Mouse (Mus musculus): ENCODE measurements around the gene 4933405L10Rik. TPM values are rescaled to one million over a fixed set of nuclear protein-coding genes. Genes with fewer than 3 reads are reported as not detected.

The 4933405L10Rik gene
- not detected in 2 replicates for polyA plus RNA-seq (2012; rRNA removed; ENCODE audit: low replicate concordance)

DNA sequence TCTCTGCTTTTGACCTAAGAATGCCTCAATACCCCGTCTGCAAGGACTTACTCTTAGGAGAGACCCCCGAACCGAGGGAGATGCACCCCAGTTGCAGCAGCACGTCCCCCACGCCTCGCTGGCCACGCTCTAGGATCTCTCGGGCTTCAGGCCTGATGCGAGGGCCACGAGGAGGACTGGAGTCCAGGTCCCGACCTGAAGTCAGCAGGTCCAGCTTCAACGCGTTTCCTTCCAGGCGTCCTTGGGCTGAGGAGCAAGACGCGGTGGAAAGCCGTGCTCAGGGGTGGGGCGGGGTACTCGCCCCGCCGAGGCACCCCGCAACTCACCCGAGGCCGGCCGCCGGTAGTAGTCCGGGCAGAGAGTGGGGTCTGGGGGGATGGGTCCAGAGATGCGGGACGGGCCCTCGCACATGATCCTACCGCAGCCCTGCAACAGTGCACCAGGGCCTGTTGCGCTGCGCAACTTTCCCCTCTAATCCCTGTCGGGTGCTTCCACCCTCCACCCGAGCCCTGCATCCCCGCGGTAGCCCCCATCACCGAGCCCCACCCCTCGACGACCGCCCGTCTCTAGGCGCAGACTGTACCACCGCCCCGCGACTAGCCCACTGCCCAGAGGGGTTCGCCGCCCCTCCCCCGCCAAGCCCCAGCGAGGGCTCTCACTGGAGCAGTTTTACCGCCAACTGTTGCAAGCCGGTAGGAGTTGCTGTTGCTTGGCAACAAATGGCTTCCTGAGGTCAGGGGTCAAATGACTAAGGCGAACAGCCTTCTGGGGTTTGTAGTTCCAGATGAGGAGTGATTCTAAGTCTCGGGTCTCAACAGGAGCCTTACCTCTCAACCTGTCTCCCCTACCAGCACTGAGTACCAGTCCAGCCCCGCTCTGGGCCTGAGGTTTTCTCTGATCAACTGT lies at the start of gene 4933405L10Rik, which contains the start of gene Enkd1:
Gene 4933405L10Rik (plus strand): TSS at position 158 of the 906 bp plus-strand sequence.
Gene Enkd1 (minus strand): TSS at position 713 of the 906 bp plus-strand sequence.

DNA sequence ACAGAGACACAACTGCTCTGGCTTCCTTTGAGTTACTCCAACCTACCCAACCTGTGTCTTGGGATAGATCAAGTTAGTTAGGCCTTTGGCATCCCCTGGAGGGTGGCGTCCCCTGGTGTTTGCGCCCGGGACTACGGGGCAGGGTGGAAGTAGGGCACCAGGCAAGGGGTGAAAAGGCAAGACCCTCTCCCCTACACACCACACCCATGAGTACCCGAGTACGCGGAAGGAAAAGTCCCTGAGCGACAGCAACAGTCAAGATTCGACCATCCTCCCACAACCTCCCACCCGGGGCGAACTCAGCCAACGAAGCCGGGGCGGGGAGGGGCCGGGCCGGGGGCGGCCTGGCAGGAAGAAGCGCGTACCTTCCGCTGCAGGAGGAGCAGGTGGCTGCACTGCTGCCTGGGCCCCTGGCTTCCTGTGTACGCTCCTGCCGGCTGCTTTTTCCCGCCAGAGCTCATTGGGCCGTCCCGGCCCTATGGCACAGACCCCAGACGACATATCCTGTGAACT lies 21.6 kb upstream of the 4933405L10Rik start, which contains the start of gene Carmil2:
Gene Carmil2 (plus strand): TSS at position 479 of the 513 bp plus-strand sequence.

DNA sequence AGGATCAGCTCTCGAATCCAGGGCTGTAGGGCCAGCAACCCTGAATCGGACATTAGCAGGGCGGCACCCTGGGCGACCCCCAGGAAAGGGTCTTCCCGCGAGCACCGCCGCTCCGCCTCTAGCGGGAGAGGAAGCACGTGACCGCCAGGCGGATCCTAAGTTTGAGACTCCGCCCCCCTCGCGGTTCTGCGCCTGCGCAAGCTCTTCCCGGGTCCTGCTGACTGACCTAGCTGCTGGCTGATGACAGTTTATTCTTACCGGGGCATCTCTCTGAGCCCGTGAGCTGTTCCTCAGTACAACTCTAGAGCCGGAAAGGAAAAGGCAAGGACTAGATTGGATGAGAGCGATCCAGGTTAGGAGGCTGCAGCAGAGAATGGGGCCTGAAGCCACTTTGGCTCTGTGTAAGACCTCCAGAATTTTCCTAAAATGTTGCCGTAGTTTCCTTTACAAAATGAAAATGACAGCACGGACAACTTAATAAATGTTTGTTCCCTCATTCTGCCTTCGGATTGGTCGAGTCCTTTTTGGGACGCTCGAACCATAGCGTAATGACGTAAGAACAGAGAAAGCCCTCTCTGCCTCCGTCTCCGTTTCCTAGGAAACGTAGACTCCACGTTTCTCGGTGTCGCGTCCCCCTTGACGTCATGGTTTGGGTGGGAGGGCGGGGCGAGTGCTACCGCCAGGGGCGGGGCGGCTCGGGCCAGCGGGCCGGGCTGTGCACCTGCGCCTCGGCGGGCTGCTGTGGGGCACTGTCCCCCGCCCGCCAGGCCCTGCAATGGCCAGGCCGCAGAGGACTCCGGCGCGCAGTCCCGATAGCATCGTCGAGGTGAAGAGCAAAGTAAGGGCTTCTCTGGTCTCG lies 6.3 kb upstream of the 4933405L10Rik start, which contains the start of the genes Acd and Pard6a:
Gene Acd (minus strand): TSS at position 137 of the 859 bp plus-strand sequence.
Gene Pard6a (plus strand): TSS at position 183 of the 859 bp plus-strand sequence.

DNA sequence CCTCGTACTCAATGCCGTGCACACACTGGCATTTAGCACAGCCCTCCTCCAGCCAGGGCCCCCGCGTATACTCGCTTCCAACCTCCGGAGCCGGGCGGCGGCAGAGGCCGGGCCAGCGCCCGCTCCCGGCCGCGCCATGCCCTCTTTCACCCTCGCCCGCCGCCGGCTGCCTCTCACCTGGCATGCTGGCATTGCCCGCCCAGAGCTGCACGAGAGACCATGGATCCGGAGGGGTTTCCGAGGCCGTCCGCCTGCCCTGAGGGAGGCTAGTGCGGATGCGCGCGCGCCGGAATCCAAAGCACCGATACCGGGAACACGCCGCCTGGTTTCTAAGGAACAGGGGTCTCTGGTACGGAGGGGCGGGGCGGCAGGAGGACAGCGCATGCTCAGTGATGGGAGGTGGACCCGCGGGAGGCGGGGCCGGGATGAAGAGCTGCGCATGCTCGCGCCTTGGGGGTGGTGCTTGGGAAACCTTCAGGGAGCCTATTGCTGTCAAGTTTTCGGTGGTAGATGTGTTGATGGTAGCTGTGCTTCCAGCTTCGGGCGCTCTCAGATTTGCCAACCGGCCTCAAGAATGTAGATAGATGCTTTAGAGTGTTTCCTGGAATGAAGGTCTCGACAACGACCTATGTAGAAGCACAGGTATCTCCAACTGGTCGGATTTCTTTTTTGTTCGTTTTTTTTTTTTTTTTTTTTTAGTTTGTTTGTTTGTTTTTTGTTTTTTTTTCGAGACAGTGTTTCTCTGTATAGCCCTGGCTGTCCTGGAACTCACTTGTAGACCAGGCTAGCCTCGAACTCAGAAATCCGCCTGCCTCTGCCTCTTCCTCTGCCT lies 51.0 kb downstream of the 4933405L10Rik start, which contains the start of gene Gfod2:
Gene Gfod2 (minus strand): TSS at position 388 of the 832 bp plus-strand sequence.

Other genes with a start within 250 kb of the 4933405L10Rik start
- gene Tppp3, start 236.1 kb upstream of the 4933405L10Rik start, polyA plus RNA-seq (2012; rRNA removed; ENCODE audit: low replicate concordance): 53.0 and 57.7 TPM in 2 replicates
- gene Zdhhc1, start 210.8 kb upstream of the 4933405L10Rik start, polyA plus RNA-seq (2012; rRNA removed; ENCODE audit: low replicate concordance): 17.9 and 29.4 TPM in 2 replicates
- 11.0 and 11.1 TPM in 2 replicates for gene Hsd11b2, start 188.9 kb upstream of the 4933405L10Rik start, polyA plus RNA-seq (2012; rRNA removed; ENCODE audit: low replicate concordance)
- gene Atp6v0d1, start 141.6 kb upstream of the 4933405L10Rik start, polyA plus RNA-seq (2012; rRNA removed; ENCODE audit: low replicate concordance): 48.4 and 63.4 TPM in 2 replicates
- gene Ripor1, start 102.4 kb upstream of the 4933405L10Rik start, polyA plus RNA-seq (2012; rRNA removed; ENCODE audit: low replicate concordance): 7.7 and 13.9 TPM in 2 replicates
- 5.0 and 7.2 TPM in 2 replicates for gene Ctcf, start 71.1 kb upstream of the 4933405L10Rik start, polyA plus RNA-seq (2012; rRNA removed; ENCODE audit: low replicate concordance)
- gene Agrp, start 70.3 kb upstream of the 4933405L10Rik start, polyA plus RNA-seq (2012; rRNA removed; ENCODE audit: low replicate concordance): 0.31 TPM in 1 of 2 replicates, not detected in the other
- 3.2 and 7.0 TPM in 2 replicates for gene Carmil2, start 21.4 kb upstream of the 4933405L10Rik start, polyA plus RNA-seq (2012; rRNA removed; ENCODE audit: low replicate concordance)
- 29.2 and 30.8 TPM in 2 replicates for gene Acd, start 6.6 kb upstream of the 4933405L10Rik start, polyA plus RNA-seq (2012; rRNA removed; ENCODE audit: low replicate concordance)
- 6.5 and 10.2 TPM in 2 replicates for gene Pard6a, start 6.5 kb upstream of the 4933405L10Rik start, polyA plus RNA-seq (2012; rRNA removed; ENCODE audit: low replicate concordance)
- gene Enkd1, start 555 bp downstream of the 4933405L10Rik start, polyA plus RNA-seq (2012; rRNA removed; ENCODE audit: low replicate concordance): 4.9 and 7.9 TPM in 2 replicates
- gene Gfod2, start 51.0 kb downstream of the 4933405L10Rik start, polyA plus RNA-seq (2012; rRNA removed; ENCODE audit: low replicate concordance): 8.5 and 9.1 TPM in 2 replicates
- gene Ranbp10, start 119.7 kb downstream of the 4933405L10Rik start, polyA plus RNA-seq (2012; rRNA removed; ENCODE audit: low replicate concordance): 10.6 and 13.2 TPM in 2 replicates
- gene Tsnaxip1, start 120.1 kb downstream of the 4933405L10Rik start, polyA plus RNA-seq (2012; rRNA removed; ENCODE audit: low replicate concordance): not detected in 2 replicates
- gene Cenpt, start 145.6 kb downstream of the 4933405L10Rik start, polyA plus RNA-seq (2012; rRNA removed; ENCODE audit: low replicate concordance): 6.6 and 8.0 TPM in 2 replicates
- 35.4 and 36.7 TPM in 2 replicates for gene Thap11, start 147.5 kb downstream of the 4933405L10Rik start, polyA plus RNA-seq (2012; rRNA removed; ENCODE audit: low replicate concordance)
- 12.9 and 22.5 TPM in 2 replicates for gene Nutf2, start 152.9 kb downstream of the 4933405L10Rik start, polyA plus RNA-seq (2012; rRNA removed; ENCODE audit: low replicate concordance)
- 39.6 and 49.7 TPM in 2 replicates for gene Edc4, start 173.2 kb downstream of the 4933405L10Rik start, polyA plus RNA-seq (2012; rRNA removed; ENCODE audit: low replicate concordance)
- gene Nrn1l, start 185.9 kb downstream of the 4933405L10Rik start, polyA plus RNA-seq (2012; rRNA removed; ENCODE audit: low replicate concordance): 1.1 and 3.3 TPM in 2 replicates
- 16.1 and 18.3 TPM in 2 replicates for gene Pskh1, start 192.8 kb downstream of the 4933405L10Rik start, polyA plus RNA-seq (2012; rRNA removed; ENCODE audit: low replicate concordance)
- 12.5 and 3,063 TPM in 2 replicates for gene Ctrl, start 226.2 kb downstream of the 4933405L10Rik start, polyA plus RNA-seq (2012; rRNA removed; ENCODE audit: low replicate concordance)
- gene Psmb10, start 230.8 kb downstream of the 4933405L10Rik start, polyA plus RNA-seq (2012; rRNA removed; ENCODE audit: low replicate concordance): 565 and 991 TPM in 2 replicates
- 0.97 and 1.4 TPM in 2 replicates for gene Lcat, start 235.7 kb downstream of the 4933405L10Rik start, polyA plus RNA-seq (2012; rRNA removed; ENCODE audit: low replicate concordance)

Data from duodenum, adult 2 months (tissue).